Mouse (Mus musculus) mesoderm, embryonic 11.5 days (tissue): Measurements from ENCODE around the gene H2al1c.
"Not testable (repeated sequence)": the region's sequence is repeated elsewhere in the genome, so short reads cannot be mapped to it uniquely, and the experiment has no call there.

ENCODE experiments used
- DNase-seq: peaks from one replicate; pipeline ENCODE4 v3.0.0-alpha.2; 2012; ENCODE audit warnings: low read depth, low spot score

H2al1c gene

GRCm38 (mm10) chrX:11305355-11305754 is at the start of gene H2al1c:
Gene H2al1c, plus strand, starts transcription at chrX:11305655.
- DNase-seq: not testable (repeated sequence)

GRCm38 (mm10) chrX:11264918-11265317 is 40.5 kb upstream of the H2al1c start:
- DNase-seq: peak; percentile 13

GRCm38 (mm10) chrX:11267791-11268190 is 37.7 kb upstream of the H2al1c start:
- no peak for DNase-seq

- DNase-seq: no peak
These were observed 36.4 kb upstream of the H2al1c start for GRCm38 (mm10) chrX:11269074-11269473.

- DNase-seq: no peak
These were observed 32.3 kb upstream of the H2al1c start for GRCm38 (mm10) chrX:11273190-11273589.

GRCm38 (mm10) chrX:11277083-11277482 is 28.4 kb upstream of the H2al1c start:
- no peak for DNase-seq

- no peak for DNase-seq
These were observed 24.7 kb upstream of the H2al1c start for GRCm38 (mm10) chrX:11280741-11281140.

GRCm38 (mm10) chrX:11288306-11288882 is 17.1 kb upstream of the H2al1c start:
- no peak for DNase-seq

GRCm38 (mm10) chrX:11289244-11289643 is 16.2 kb upstream of the H2al1c start:
- DNase-seq: no peak

GRCm38 (mm10) chrX:11298957-11299356 is 6.5 kb upstream of the H2al1c start, which contains the start of gene H2al1a:
Gene H2al1a, plus strand, starts transcription at chrX:11299257.
- DNase-seq: not testable (repeated sequence)

- DNase-seq: not testable (repeated sequence)
These were observed 3.3 kb upstream of the H2al1c start, which contains the start of gene H2al1b for GRCm38 (mm10) chrX:11302132-11302531. Gene H2al1b, plus strand, starts transcription at chrX:11302432.

GRCm38 (mm10) chrX:11308524-11308923 is 3.1 kb downstream of the H2al1c start, which contains the start of gene H2al1d:
Gene H2al1d, plus strand, starts transcription at chrX:11308824.
- DNase-seq: not testable (repeated sequence)

- not testable (repeated sequence) for DNase-seq
These were observed 6.2 kb downstream of the H2al1c start, which contains the start of gene H2al1e for GRCm38 (mm10) chrX:11311634-11312033. Gene H2al1e, plus strand, starts transcription at chrX:11311934.

- DNase-seq: not testable (repeated sequence)
These were observed 9.4 kb downstream of the H2al1c start, which contains the start of gene H2al1f for GRCm38 (mm10) chrX:11314858-11315257. Gene H2al1f, plus strand, starts transcription at chrX:11315158.

- not testable (repeated sequence) for DNase-seq
These were observed 12.5 kb downstream of the H2al1c start, which contains the start of gene H2al1g for GRCm38 (mm10) chrX:11317956-11318355. Gene H2al1g, plus strand, starts transcription at chrX:11318256.

- DNase-seq: not testable (repeated sequence)
These were observed 15.7 kb downstream of the H2al1c start, which contains the start of gene H2al1h for GRCm38 (mm10) chrX:11321192-11321591. Gene H2al1h, plus strand, starts transcription at chrX:11321492.

- not testable (repeated sequence) for DNase-seq
These were observed 18.9 kb downstream of the H2al1c start, which contains the start of gene H2al1i for GRCm38 (mm10) chrX:11324359-11324758. Gene H2al1i, plus strand, starts transcription at chrX:11324659.

- not testable (repeated sequence) for DNase-seq
These were observed 22.1 kb downstream of the H2al1c start, which contains the start of gene H2al1j for GRCm38 (mm10) chrX:11327522-11327921. Gene H2al1j, plus strand, starts transcription at chrX:11327822.

- DNase-seq: peak; percentile 4
These were observed 40.3 kb downstream of the H2al1c start for GRCm38 (mm10) chrX:11345762-11346161.

GRCm38 (mm10) chrX:11346756-11347155 is 41.3 kb downstream of the H2al1c start:
- no peak for DNase-seq
